Mouse (Mus musculus): ENCODE measurements around the gene Tcte1. TPM values are rescaled to one million over a fixed set of nuclear protein-coding genes. Genes with fewer than 3 reads are reported as not detected.

Tcte1 gene
- 2.9 and 3.6 TPM in 2 replicates for polyA plus RNA-seq (2015; fragmentation: Nextera tagmentation; extraction: Ambion mirVana)

GRCm38 (mm10) chr17:45523263-45523662 is at the start of gene Tcte1:
Gene Tcte1, plus strand, starts transcription at chr17:45523434.
- Histone ChIP-seq H3K27me3 (replicated peaks) (peaks cover 12% of the 10 kb centered on the region), H3K4me2 (peak within 1 kb of the TSS; percentile 71), H3K27ac (replicated peaks) (no peak within 1 kb of the TSS), H3K4me3 (replicated peaks) (peak within 1 kb of the TSS; percentile 38), H3K9me3 (replicated peaks) (no peaks in the 10 kb centered on the region), H3K9ac (replicated peaks) (peak within 1 kb of the TSS; percentile 44), H3K4me1 (peaks cover 15% of the 10 kb centered on the region), H3K36me3 (peaks cover 15% of the 10 kb centered on the region)
- WGBS: under 1% methylated on average over 21 of the region's 21 CpGs
- peak; percentile 87 for ATAC-seq (ENCODE audit: low FRiP score)

GRCm38 (mm10) chr17:45473667-45474066 is 49.6 kb upstream of the Tcte1 start:
- Histone ChIP-seq H3K4me1 (peaks cover 10% of the 10 kb centered on the region; the same call in 1 of the 2 replicates), H3K27me3 (replicated peaks) (0 out of 2 replicates have a peak, but pooled peaks cover 2% of the 10 kb centered on the region), H3K4me2 (no peak overlapping the region), H3K36me3 (no peaks in the 10 kb centered on the region), H3K9ac (replicated peaks) (no peak overlapping the region), H3K9me3 (replicated peaks) (no peaks in the 10 kb centered on the region), H3K27ac (replicated peaks) (no peak overlapping the region), H3K4me3 (replicated peaks) (no peak overlapping the region)
- WGBS: 85% methylated on average over 6 of the region's 6 CpGs
- no peak for ATAC-seq (ENCODE audit: low FRiP score)

- H3K36me3 ChIP-seq: no peaks in the 10 kb centered on the region
- no peaks in the 10 kb centered on the region for H3K9me3 ChIP-seq (replicated peaks)
- H3K4me3 ChIP-seq (replicated peaks): peak overlapping the region; percentile 42
- 71% methylated on average over 8 of the region's 8 CpGs for WGBS
- H3K27ac ChIP-seq (replicated peaks): peak overlapping the region; percentile 71
- peak overlapping the region; percentile 65 for H3K4me2 ChIP-seq
- peaks cover 10% of the 10 kb centered on the region; the same call in 1 of the 2 replicates for H3K4me1 ChIP-seq
- H3K9ac ChIP-seq (replicated peaks): no peak overlapping the region
- H3K27me3 ChIP-seq (replicated peaks): 0 out of 2 replicates have a peak, but pooled peaks cover 2% of the 10 kb centered on the region
- ATAC-seq (ENCODE audit: low FRiP score): peak; percentile 9; the same call in 1 of the 2 replicates
Observed at GRCm38 (mm10) chr17:45474146-45474545, 49.1 kb upstream of the Tcte1 start.

- peak within 1 kb of the TSS; percentile 42 for H3K9ac ChIP-seq (replicated peaks)
- H3K27me3 ChIP-seq (replicated peaks): 0 out of 2 replicates have a peak, but pooled peaks cover 2% of the 10 kb centered on the region
- peak; percentile 86 for ATAC-seq (ENCODE audit: low FRiP score)
- H3K27ac ChIP-seq (replicated peaks): peak within 1 kb of the TSS; percentile 71
- no peaks in the 10 kb centered on the region for H3K9me3 ChIP-seq (replicated peaks)
- H3K36me3 ChIP-seq: no peaks in the 10 kb centered on the region
- peak within 1 kb of the TSS; percentile 42 for H3K4me3 ChIP-seq (replicated peaks)
- WGBS: 4% methylated on average over 30 of the region's 30 CpGs
- H3K4me1 ChIP-seq: peaks cover 10% of the 10 kb centered on the region; the same call in 1 of the 2 replicates
- H3K4me2 ChIP-seq: peak within 1 kb of the TSS; percentile 65
Observed at GRCm38 (mm10) chr17:45474669-45475465, 48.4 kb upstream of the Tcte1 start, which contains the start of gene Spats1. Gene Spats1, minus strand, starts transcription at chr17:45475415.

DNA sequence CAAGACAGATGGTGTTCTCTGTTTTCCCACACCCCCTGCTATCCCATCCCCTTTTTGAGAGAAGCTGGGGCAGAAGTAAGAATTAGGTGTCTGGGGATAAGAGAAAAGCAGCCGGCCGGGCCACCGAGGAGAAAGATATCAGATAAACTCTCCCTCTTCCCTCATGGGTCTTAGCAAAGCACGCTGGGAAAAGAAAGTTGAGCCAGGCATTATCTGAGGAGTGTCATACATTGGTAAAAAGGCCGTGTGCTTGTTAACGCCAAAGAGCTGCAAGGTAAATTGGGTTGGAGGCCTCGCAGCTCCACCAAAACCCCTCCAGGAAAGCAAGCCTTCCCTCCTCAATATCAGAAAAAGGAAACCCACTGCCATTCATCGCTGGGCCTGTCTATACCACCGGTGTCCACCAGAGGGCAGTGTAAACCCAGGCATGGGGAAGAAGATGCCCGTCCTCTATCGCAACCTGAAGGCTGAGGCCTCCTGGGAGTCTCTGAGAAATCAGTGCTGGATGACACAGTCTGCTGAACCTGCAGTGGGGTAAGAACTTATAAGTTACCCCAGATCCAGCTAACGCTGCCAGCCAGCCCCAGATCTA is 44.9 kb upstream of the Tcte1 start:
- Histone ChIP-seq H3K4me2 (no peak overlapping the region), H3K27me3 (replicated peaks) (0 out of 2 replicates have a peak, but pooled peaks cover 2% of the 10 kb centered on the region), H3K9ac (replicated peaks) (no peak overlapping the region), H3K4me1 (peaks cover 10% of the 10 kb centered on the region; the same call in 1 of the 2 replicates), H3K4me3 (replicated peaks) (no peak overlapping the region), H3K36me3 (no peaks in the 10 kb centered on the region), H3K9me3 (replicated peaks) (no peaks in the 10 kb centered on the region), H3K27ac (replicated peaks) (no peak overlapping the region)
- no peak for ATAC-seq (ENCODE audit: low FRiP score)
- 21% methylated on average over 12 of the region's 12 CpGs for WGBS

DNA sequence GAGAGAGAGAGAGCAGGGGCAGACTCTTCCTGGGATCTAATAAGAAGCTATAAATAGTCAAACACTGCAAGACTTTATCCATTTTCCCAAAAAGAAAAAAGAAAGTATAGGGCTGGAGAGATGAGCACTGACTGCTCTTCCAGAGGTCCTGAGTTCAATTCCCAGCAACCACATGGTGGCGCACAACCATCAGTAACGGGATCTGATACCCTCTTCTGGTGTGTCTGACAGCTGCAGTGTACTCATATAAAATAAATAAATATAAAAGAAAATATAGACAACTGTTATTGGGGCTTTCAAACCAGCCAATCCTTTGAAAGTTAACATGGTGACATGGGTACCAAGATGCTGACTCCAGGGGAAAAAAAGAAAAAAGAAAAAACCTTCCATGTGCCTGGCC is 42.8 kb upstream of the Tcte1 start:
- H3K27me3 ChIP-seq (replicated peaks): 0 out of 2 replicates have a peak, but pooled peaks cover 2% of the 10 kb centered on the region
- WGBS: 34% methylated on average over 2 of the region's 2 CpGs
- H3K9ac ChIP-seq (replicated peaks): no peak overlapping the region
- ATAC-seq (ENCODE audit: low FRiP score): no peak
- no peaks in the 10 kb centered on the region for H3K9me3 ChIP-seq (replicated peaks)
- H3K4me2 ChIP-seq: no peak overlapping the region
- no peaks in the 10 kb centered on the region for H3K4me1 ChIP-seq
- no peak overlapping the region for H3K27ac ChIP-seq (replicated peaks)
- H3K36me3 ChIP-seq: no peaks in the 10 kb centered on the region
- H3K4me3 ChIP-seq (replicated peaks): no peak overlapping the region

DNA sequence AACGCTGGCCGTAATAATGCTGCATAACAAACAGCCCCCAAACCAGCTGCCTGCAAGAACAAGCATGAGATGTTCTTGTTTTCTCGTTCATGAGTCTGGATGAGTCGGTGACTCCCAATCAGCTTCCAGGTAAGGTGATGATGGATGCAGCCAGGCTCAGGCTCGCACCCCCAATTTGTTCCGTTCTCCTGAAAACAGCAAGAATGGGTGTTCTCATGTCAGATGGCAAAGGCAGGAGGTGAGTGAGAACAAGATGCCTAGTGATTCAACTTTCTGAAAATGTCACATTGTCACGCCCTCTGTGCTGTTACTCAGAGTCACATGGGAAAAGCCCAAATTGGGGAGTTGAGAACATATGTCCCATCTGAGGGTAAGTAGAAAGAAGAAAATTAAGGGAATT is 37.7 kb upstream of the Tcte1 start:
- Histone ChIP-seq H3K36me3 (no peaks in the 10 kb centered on the region), H3K9me3 (replicated peaks) (no peaks in the 10 kb centered on the region), H3K4me3 (replicated peaks) (no peak overlapping the region), H3K4me1 (no peaks in the 10 kb centered on the region), H3K4me2 (no peak overlapping the region), H3K27me3 (replicated peaks) (no peaks in the 10 kb centered on the region), H3K27ac (replicated peaks) (no peak overlapping the region), H3K9ac (replicated peaks) (no peak overlapping the region)
- no peak for ATAC-seq (ENCODE audit: low FRiP score)
- WGBS: 89% methylated on average over 7 of the region's 7 CpGs

GRCm38 (mm10) chr17:45487216-45487615 is 36.0 kb upstream of the Tcte1 start:
- H3K27me3 ChIP-seq (replicated peaks): no peaks in the 10 kb centered on the region
- WGBS: 27% methylated on average over 5 of the region's 5 CpGs
- no peaks in the 10 kb centered on the region for H3K9me3 ChIP-seq (replicated peaks)
- no peaks in the 10 kb centered on the region for H3K4me1 ChIP-seq
- no peak overlapping the region for H3K4me2 ChIP-seq
- H3K9ac ChIP-seq (replicated peaks): no peak overlapping the region
- H3K27ac ChIP-seq (replicated peaks): no peak overlapping the region
- H3K4me3 ChIP-seq (replicated peaks): no peak overlapping the region
- no peak for ATAC-seq (ENCODE audit: low FRiP score)
- no peaks in the 10 kb centered on the region for H3K36me3 ChIP-seq

- Histone ChIP-seq H3K4me2 (no peak overlapping the region), H3K9me3 (replicated peaks) (no peaks in the 10 kb centered on the region), H3K9ac (replicated peaks) (no peak overlapping the region), H3K36me3 (no peaks in the 10 kb centered on the region), H3K27me3 (replicated peaks) (no peaks in the 10 kb centered on the region), H3K4me1 (no peaks in the 10 kb centered on the region), H3K27ac (replicated peaks) (no peak overlapping the region), H3K4me3 (replicated peaks) (no peak overlapping the region)
- WGBS: 86% methylated on average over 23 of the region's 23 CpGs
- no peak for ATAC-seq (ENCODE audit: low FRiP score)
Observed at GRCm38 (mm10) chr17:45488321-45489254, 34.6 kb upstream of the Tcte1 start.

DNA sequence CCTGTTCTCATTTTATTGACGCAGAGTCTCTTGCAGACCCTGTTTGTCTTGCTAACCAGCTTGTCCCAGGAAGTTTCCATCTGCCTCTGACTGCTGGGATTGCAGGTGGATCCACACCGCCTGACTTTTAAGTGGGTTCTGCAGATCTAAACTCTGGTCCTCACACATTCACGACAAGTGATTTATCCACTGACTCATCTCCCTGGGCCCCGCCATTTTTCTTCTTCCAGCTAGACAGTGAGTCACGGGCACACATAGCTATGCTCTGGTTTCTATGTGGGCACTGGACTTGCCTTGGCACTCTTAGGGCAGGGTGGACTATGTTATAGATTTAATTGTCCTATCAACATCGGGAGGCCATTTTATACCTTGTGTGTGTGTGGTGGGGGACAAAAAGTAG is 33.5 kb upstream of the Tcte1 start:
- ATAC-seq (ENCODE audit: low FRiP score): no peak
- no peaks in the 10 kb centered on the region for H3K4me1 ChIP-seq
- no peak overlapping the region for H3K27ac ChIP-seq (replicated peaks)
- no peak overlapping the region for H3K4me3 ChIP-seq (replicated peaks)
- H3K36me3 ChIP-seq: no peaks in the 10 kb centered on the region
- no peak overlapping the region for H3K9ac ChIP-seq (replicated peaks)
- H3K9me3 ChIP-seq (replicated peaks): no peaks in the 10 kb centered on the region
- WGBS: 81% methylated on average over 6 of the region's 6 CpGs
- H3K4me2 ChIP-seq: no peak overlapping the region
- no peaks in the 10 kb centered on the region for H3K27me3 ChIP-seq (replicated peaks)

DNA sequence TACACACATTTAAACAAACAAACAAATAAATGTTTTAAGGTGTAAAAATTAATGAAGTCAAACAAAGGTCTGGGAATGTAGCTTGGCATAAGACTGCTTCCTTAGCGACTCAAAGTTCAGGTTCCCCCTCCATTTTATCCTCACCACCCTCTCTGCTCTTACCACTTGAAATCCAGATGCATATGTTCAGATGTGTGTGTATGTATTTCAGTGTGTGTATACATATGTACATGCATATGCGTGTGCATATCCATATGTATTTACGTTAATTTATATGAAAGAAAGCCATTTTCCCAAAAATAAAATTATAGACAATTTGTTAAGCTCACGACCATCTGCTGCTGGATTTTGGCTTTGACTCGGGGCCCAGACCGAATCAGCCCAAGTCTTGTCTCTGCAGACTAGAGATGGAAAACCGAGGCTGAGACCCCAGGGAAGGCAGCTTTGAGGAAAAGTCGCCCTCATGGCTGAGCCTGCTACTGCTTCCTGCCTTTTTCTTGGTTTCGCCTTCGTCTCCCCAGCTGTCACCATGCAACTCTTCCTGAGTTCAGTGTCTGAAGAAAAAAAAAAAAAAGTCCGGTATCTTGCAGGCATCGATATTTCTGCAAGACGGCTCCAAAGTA is 32.6 kb upstream of the Tcte1 start:
- Histone ChIP-seq H3K27ac (replicated peaks) (no peak overlapping the region), H3K9me3 (replicated peaks) (no peaks in the 10 kb centered on the region), H3K4me1 (no peaks in the 10 kb centered on the region), H3K4me3 (replicated peaks) (no peak overlapping the region), H3K27me3 (replicated peaks) (no peaks in the 10 kb centered on the region), H3K36me3 (no peaks in the 10 kb centered on the region), H3K9ac (replicated peaks) (no peak overlapping the region), H3K4me2 (no peak overlapping the region)
- 78% methylated on average over 13 of the region's 13 CpGs for WGBS
- ATAC-seq (ENCODE audit: low FRiP score): no peak

Data from neural tube, embryonic 15.5 days (tissue).